Mouse (Mus musculus): Measurements from ENCODE around the gene Mia3. TPM values are rescaled to one million over a fixed set of nuclear protein-coding genes. Genes with fewer than 3 reads are reported as not detected.
"Not testable (repeated sequence)": the region's sequence is repeated elsewhere in the genome, so short reads cannot be mapped to it uniquely, and the experiment has no call there.

Gene Mia3
- polyA plus RNA-seq, 1 experiment from 2014 or later, result 101 TPM

GRCm38 (mm10) chr1:183374728-183375127 lies 5.4 kb upstream of the Mia3 start:
- Histone ChIP-seq H3K9ac (replicated peaks) (no peak overlapping the region), H3K27ac (replicated peaks) (no peak overlapping the region), H3K27me3 (replicated peaks) (0 out of 2 replicates have a peak, but pooled peaks cover 3% of the 10 kb centered on the region), H3K4me3 (replicated peaks) (no peak overlapping the region), H3K9me3 (replicated peaks) (no peaks in the 10 kb centered on the region), H3K4me2 (no peak overlapping the region), H3K36me3 (no peaks in the 10 kb centered on the region), H3K4me1 (peaks cover 6% of the 10 kb centered on the region)
- ATAC-seq (ENCODE audit: low FRiP score), result no peak
- 82% methylated on average over 5 of the region's 5 CpGs for WGBS

GRCm38 (mm10) chr1:183368601-183369400 lies 552 bp downstream of the Mia3 start:
- Histone ChIP-seq H3K4me2 (peak overlapping the region; percentile 85), H3K9ac (replicated peaks) (peak overlapping the region; percentile 66), H3K27ac (replicated peaks) (peak overlapping the region; percentile 87), H3K36me3 (peaks cover 20% of the 10 kb centered on the region), H3K4me1 (peaks cover 29% of the 10 kb centered on the region), H3K27me3 (replicated peaks) (no peaks in the 10 kb centered on the region), H3K9me3 (replicated peaks) (no peaks in the 10 kb centered on the region), H3K4me3 (replicated peaks) (peak overlapping the region; percentile 84)
- WGBS, result under 1% methylated on average over 56 of the region's 56 CpGs
- peak; percentile 65 for ATAC-seq (ENCODE audit: low FRiP score)

GRCm38 (mm10) chr1:183366361-183366760 lies 3.0 kb downstream of the Mia3 start:
- H3K27ac ChIP-seq (replicated peaks), result no peak overlapping the region
- ATAC-seq (ENCODE audit: low FRiP score), result no peak
- H3K27me3 ChIP-seq (replicated peaks), result no peaks in the 10 kb centered on the region
- no peak overlapping the region for H3K4me3 ChIP-seq (replicated peaks)
- 79% methylated on average over 5 of the region's 5 CpGs for WGBS
- H3K36me3 ChIP-seq, result peaks cover 35% of the 10 kb centered on the region
- H3K9me3 ChIP-seq (replicated peaks), result no peaks in the 10 kb centered on the region
- no peak overlapping the region for H3K4me2 ChIP-seq
- H3K4me1 ChIP-seq, result peaks cover 29% of the 10 kb centered on the region
- no peak overlapping the region for H3K9ac ChIP-seq (replicated peaks)

- no peak overlapping the region for H3K27ac ChIP-seq (replicated peaks)
- no peak overlapping the region for H3K4me2 ChIP-seq
- H3K4me1 ChIP-seq, result peaks cover 20% of the 10 kb centered on the region
- no peaks in the 10 kb centered on the region for H3K27me3 ChIP-seq (replicated peaks)
- ATAC-seq (ENCODE audit: low FRiP score), result no peak
- H3K9ac ChIP-seq (replicated peaks), result no peak overlapping the region
- 92% methylated on average over 5 of the region's 5 CpGs for WGBS
- H3K36me3 ChIP-seq, result peaks cover 59% of the 10 kb centered on the region
- no peaks in the 10 kb centered on the region for H3K9me3 ChIP-seq (replicated peaks)
- H3K4me3 ChIP-seq (replicated peaks), result no peak overlapping the region
Measured at GRCm38 (mm10) chr1:183363577-183363867, 5.8 kb downstream of the Mia3 start.

GRCm38 (mm10) chr1:183362729-183363576 lies 6.4 kb downstream of the Mia3 start:
- H3K4me2 ChIP-seq, result no peak overlapping the region
- no peaks in the 10 kb centered on the region for H3K9me3 ChIP-seq (replicated peaks)
- H3K9ac ChIP-seq (replicated peaks), result no peak overlapping the region
- H3K27ac ChIP-seq (replicated peaks), result no peak overlapping the region
- WGBS, result 91% methylated on average over 14 of the region's 14 CpGs
- peaks cover 65% of the 10 kb centered on the region for H3K36me3 ChIP-seq
- ATAC-seq (ENCODE audit: low FRiP score), result no peak
- no peaks in the 10 kb centered on the region for H3K27me3 ChIP-seq (replicated peaks)
- no peak overlapping the region for H3K4me3 ChIP-seq (replicated peaks)
- peaks cover 14% of the 10 kb centered on the region for H3K4me1 ChIP-seq

- no peak overlapping the region for H3K4me3 ChIP-seq (replicated peaks)
- 96% methylated on average over 5 of the region's 5 CpGs for WGBS
- no peak overlapping the region for H3K9ac ChIP-seq (replicated peaks)
- H3K4me2 ChIP-seq, result no peak overlapping the region
- no peaks in the 10 kb centered on the region for H3K27me3 ChIP-seq (replicated peaks)
- no peak overlapping the region for H3K27ac ChIP-seq (replicated peaks)
- peaks cover 71% of the 10 kb centered on the region for H3K36me3 ChIP-seq
- peaks cover 7% of the 10 kb centered on the region for H3K4me1 ChIP-seq
- no peaks in the 10 kb centered on the region for H3K9me3 ChIP-seq (replicated peaks)
- no peak for ATAC-seq (ENCODE audit: low FRiP score)
Measured at GRCm38 (mm10) chr1:183362301-183362700, 7.1 kb downstream of the Mia3 start.

- no peak for ATAC-seq (ENCODE audit: low FRiP score)
- H3K4me2 ChIP-seq, result no peak overlapping the region
- H3K4me3 ChIP-seq (replicated peaks), result no peak overlapping the region
- peaks cover 76% of the 10 kb centered on the region for H3K36me3 ChIP-seq
- H3K27ac ChIP-seq (replicated peaks), result no peak overlapping the region
- H3K27me3 ChIP-seq (replicated peaks), result no peaks in the 10 kb centered on the region
- no peak overlapping the region for H3K9ac ChIP-seq (replicated peaks)
- H3K4me1 ChIP-seq, result no peaks in the 10 kb centered on the region
- WGBS, result 92% methylated on average over 3 of the region's 3 CpGs
- no peaks in the 10 kb centered on the region for H3K9me3 ChIP-seq (replicated peaks)
Measured at GRCm38 (mm10) chr1:183358901-183359300, 10.5 kb downstream of the Mia3 start.

GRCm38 (mm10) chr1:183349840-183350239 lies 19.5 kb downstream of the Mia3 start:
- WGBS, result 26% methylated on average over 6 of the region's 6 CpGs
- no peak for ATAC-seq (ENCODE audit: low FRiP score)
- H3K4me2 ChIP-seq, result no peak overlapping the region

GRCm38 (mm10) chr1:183345817-183346195 lies 23.5 kb downstream of the Mia3 start:
- Histone ChIP-seq H3K4me2 (peak overlapping the region; percentile 91), H3K9ac (replicated peaks) (peak overlapping the region; percentile 96), H3K27me3 (replicated peaks) (no peaks in the 10 kb centered on the region), H3K36me3 (peaks cover 41% of the 10 kb centered on the region), H3K4me3 (replicated peaks) (peak overlapping the region; percentile 99), H3K9me3 (replicated peaks) (no peaks in the 10 kb centered on the region), H3K4me1 (peaks cover 22% of the 10 kb centered on the region), H3K27ac (replicated peaks) (peak overlapping the region; percentile 86)
- no peak; the same call in none of the 2 replicates for ATAC-seq (ENCODE audit: low FRiP score)
- WGBS, result 10% methylated on average over 10 of the region's 10 CpGs

More at GRCm38 (mm10) chr1:183349840-183350239, 19.5 kb downstream of the Mia3 start:
- Histone ChIP-seq H3K4me1 (peaks cover 17% of the 10 kb centered on the region), H3K9ac (replicated peaks) (no peak overlapping the region), H3K36me3 (peaks cover 55% of the 10 kb centered on the region), H3K9me3 (replicated peaks) (no peaks in the 10 kb centered on the region), H3K27me3 (replicated peaks) (no peaks in the 10 kb centered on the region), H3K4me3 (replicated peaks) (no peak overlapping the region), H3K27ac (replicated peaks) (no peak overlapping the region)

- under 1% methylated on average over 71 of the region's 72 CpGs for WGBS
- peaks cover 22% of the 10 kb centered on the region for H3K4me1 ChIP-seq
- ATAC-seq (ENCODE audit: low FRiP score), result peak; percentile 98
- peaks cover 37% of the 10 kb centered on the region for H3K36me3 ChIP-seq
- no peaks in the 10 kb centered on the region for H3K27me3 ChIP-seq (replicated peaks)
- H3K27ac ChIP-seq (replicated peaks), result peak overlapping the region; percentile 86
- no peaks in the 10 kb centered on the region for H3K9me3 ChIP-seq (replicated peaks)
- peak overlapping the region; percentile 99 for H3K4me3 ChIP-seq (replicated peaks)
- H3K4me2 ChIP-seq, result peak overlapping the region; percentile 91
- peak overlapping the region; percentile 96 for H3K9ac ChIP-seq (replicated peaks)
Measured at GRCm38 (mm10) chr1:183344886-183345816, 24.2 kb downstream of the Mia3 start.

GRCm38 (mm10) chr1:183342902-183343301 lies 26.5 kb downstream of the Mia3 start:
- H3K27me3 ChIP-seq (replicated peaks); H3K9me3 ChIP-seq (replicated peaks); H3K27ac ChIP-seq (replicated peaks); H3K9ac ChIP-seq (replicated peaks); H3K4me3 ChIP-seq (replicated peaks); ATAC-seq (ENCODE audit: low FRiP score); H3K4me2 ChIP-seq: not testable (repeated sequence)
- Histone ChIP-seq H3K4me1 (peaks cover 22% of the 10 kb centered on the region), H3K36me3 (peaks cover 36% of the 10 kb centered on the region)
- 100% methylated on average over 1 of the region's 1 CpGs for WGBS

All from neural tube, embryonic 15.5 days (tissue).